Mouse (Mus musculus): Measurements from ENCODE around the gene Tnni3.

The Tnni3 gene

DNA sequence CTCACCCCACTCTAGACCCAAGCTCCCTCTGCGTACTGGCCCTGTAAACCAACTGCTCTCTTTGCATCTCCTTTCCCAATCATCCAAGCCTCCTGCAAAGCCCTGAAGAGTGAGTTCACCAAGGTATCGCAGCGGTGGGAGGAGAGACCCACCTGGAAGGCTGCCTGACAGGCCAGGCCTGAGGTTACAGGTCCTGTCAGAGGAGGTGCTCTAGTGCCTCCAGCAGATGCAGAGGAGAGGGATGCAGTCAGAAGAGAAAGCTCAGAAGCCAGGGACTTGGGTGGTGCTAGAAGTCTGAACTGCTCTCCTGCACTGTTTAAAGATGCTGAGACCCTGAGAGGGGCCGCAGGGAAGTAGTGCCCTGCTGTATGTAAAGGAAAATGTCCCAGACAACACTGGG lies 25.0 kb downstream of the Tnni3 start:
- no peak for DNase-seq (ENCODE audit: low spot score in 2 of 2)

DNA sequence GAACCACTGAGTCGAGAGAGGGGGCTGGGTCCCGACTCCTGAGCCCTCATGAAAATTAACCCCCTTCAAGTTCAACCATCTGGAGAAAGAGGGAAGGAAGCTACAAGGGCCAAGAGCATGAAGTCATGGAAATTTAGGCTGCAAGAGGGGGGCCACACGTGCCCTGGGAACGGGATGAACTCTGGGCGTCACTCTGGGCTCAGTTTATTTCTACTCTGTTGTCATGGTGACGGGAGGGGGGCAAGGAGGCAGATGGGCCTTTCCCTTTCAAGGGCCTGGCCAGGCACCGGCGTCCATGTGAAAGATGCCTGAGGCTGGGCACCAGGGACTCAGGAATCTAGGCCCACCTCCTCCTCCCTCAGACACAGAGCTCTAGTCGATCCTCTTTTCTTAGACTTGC lies 25.8 kb downstream of the Tnni3 start:
- no peak for DNase-seq (ENCODE audit: low spot score in 2 of 2)

DNA sequence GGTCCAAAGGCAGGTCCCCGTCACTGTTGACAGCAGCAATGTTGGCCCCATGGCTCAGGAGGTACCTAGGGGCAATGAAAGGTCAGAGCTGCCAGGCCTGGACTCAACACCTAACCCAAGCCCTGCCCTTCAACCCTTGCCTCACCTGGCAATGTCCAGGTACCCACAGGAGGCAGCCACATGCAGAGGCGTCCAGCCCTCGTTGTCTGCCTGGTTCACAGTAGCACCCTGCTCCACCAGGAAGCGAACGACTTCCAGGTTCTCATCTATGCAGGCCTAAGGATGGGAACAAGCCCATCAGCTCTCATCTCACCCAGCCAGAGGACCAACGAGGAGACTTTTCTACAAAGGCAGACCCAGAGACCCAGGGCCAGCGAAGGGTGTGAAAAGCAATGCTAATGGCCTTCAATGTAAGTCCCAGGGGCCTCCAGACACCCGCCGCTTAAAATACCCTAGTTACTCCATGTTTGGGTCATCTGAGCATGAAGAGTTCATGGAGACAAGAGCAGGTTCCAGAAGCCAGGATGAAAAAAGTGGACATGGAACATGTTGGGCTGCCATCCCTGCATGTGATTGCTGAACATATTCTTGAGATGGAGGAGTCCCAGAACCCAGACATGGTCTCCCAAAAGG lies 26.6 kb downstream of the Tnni3 start:
- DNase-seq (ENCODE audit: low spot score in 2 of 2), result no peak

DNA sequence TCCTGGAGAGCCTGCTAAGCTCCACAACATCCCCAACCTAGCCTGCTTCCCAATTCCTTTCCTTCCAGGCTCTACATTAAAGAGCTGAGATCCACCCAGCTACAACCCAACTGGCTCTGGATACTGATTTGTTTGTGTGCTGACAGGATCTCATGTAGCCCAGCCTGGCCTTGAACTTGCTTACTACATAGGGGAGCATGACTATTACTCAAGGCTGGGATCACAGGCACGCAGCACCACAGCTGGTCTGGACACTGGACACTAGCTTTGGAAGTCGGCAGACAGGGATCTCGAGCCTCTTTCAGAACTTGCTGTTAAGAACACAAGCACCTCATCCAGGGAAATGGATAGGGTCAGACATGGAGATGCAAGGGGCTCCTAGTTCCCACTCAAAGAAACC lies 27.6 kb downstream of the Tnni3 start:
- no peak for DNase-seq (ENCODE audit: low spot score in 2 of 2)

DNA sequence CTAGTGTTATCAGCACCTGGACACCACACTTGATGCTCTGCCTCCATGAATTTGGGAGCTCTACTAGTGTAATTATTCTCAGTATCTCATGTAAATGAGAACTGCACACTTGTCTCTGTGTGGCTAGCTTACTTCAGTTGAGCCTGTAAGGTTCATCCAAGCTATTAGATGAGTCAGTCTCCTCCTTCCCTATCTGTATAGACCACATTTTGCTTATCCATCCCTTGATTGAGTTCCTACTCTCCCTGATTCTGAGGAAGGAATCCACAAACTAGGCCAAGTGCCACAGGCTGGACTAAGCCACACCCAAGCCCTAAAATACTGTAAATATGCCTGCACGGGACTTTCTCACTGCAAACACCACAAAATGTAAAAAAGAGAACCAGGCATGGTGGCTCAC lies 30.0 kb downstream of the Tnni3 start:
- no peak for DNase-seq (ENCODE audit: low spot score in 2 of 2)

DNA sequence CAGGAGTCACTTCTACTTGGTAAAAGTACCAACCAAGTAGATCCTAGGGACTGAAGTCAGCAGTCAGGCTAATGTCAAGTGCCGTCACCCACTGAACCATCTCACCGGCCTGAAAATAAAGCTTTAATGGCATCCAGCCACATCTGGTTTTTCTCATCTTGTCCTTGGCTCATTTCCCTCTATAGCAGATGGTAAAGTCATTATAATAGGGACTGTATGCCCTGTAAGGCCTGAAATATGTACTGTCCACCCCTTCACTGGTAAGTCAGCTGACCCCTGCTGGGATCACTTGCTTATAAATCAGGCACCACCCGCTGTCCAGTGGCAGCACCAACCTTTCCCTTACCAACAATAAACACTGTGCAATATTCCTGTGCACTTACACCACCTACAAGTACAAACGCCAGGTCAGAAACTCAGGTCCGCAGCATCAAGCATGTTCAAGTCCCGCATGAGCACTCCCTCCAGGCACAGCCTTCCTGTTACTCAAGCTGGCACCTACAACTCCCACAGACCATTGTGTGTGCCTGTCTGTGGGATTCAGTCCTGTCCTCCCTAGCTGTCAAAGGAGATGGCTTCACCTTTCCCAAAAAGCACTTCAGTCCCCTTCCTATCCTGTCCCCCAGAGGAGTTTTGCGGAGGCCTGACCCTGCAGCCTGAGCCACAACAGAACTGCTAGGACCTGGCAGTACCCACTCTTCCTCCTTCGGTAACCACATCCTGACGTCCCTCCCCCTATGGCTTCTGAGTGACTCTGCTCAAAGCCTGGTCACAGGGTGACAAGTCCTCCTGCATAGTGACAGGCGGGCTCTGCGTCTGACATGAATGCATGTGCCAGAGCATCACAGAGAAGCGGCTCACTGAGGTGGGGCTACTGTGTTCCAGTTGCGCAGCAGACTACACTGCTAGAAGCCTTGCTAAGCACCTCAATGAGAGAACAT lies 31.5 kb downstream of the Tnni3 start:
- peak; percentile 60 to 79 for DNase-seq (ENCODE audit: low spot score in 2 of 2)

DNA sequence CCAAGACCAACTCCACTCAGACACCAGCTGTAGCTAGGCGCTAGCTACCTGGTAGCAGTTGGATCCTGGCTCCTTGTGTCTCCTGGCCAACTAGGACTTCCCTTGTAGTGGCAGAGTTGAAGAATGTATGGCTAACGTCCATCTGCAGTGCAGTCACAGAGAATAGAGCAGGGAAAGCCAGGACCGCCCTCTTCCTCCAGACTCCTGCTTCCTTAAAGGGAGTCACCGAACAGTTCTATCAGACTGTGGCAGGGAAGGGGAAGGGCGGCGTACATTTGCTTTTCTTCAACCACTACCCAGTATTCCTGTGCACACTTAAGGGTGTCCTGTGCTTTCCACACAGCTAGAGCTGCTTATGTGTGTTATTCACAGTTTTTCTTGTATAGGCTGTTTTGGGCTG lies 32.7 kb downstream of the Tnni3 start:
- DNase-seq (ENCODE audit: low spot score in 2 of 2), result no peak

DNA sequence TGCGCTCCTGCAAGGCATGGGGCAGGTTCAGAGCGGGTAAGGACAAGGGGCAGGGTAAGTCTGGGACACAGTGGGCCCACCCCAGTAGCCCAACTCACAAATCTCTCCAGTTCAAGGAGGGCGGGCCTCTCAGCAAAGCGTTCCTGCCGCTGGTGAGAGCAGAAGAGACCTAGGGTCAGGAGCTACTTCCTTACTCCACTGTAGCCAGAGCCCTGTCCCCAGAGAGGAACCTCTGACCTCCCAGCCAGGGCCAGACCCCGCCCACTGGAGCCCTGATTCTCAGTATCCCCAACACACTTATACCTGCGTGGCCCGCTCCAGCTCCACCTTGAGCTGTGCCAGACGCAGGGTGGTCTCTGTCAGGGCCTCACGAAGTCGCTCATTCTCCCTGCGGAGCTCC lies 41.7 kb downstream of the Tnni3 start:
- DNase-seq (ENCODE audit: low spot score in 2 of 2), result no peak

DNA sequence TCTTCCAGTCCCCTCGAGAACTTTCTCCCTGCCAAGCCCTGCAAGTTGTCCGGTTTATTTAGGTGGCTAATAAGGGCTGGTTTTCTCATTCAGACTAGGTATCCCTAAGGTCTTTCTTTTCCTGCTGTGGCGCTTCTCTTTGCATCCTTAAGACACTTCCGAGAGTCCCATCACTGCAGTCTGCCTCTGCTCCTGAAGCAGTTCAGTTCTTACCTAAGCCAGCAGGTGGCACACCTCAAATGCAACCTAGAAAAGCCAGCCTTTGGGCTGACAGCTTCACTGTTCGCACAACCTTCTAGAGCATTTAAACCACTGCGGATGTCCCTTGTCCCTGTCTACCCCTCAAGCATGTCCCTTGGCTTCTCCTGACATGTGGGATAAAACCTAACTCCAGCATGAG lies 44.4 kb downstream of the Tnni3 start:
- DNase-seq (ENCODE audit: low spot score in 2 of 2), result peak in 1 of 2 experiments; percentile 41

DNA sequence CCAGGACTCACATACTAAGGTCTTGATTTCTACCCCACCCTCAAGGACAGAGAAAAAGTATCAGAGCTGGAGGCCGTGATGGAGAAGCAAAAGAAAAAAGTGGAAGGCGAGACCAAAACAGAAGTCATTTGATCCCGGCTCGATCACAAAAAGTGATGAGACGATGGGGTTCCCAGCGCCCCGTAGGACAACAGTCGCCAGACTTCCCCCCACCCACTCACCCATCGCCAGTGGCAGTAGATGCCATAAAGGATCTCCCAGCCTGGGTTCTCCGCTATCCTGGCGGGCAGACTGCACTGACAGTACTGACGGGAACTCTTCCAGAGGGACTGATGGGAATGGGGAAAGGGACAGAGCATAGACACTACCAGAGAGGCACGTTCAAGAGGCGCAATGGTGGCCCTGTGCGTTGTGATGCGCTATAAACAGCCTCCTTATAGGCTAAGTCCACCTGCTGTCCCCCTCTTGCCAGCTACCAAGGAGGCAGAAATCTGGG lies 45.2 kb downstream of the Tnni3 start:
- DNase-seq (ENCODE audit: low spot score in 2 of 2), result no peak

DNA sequence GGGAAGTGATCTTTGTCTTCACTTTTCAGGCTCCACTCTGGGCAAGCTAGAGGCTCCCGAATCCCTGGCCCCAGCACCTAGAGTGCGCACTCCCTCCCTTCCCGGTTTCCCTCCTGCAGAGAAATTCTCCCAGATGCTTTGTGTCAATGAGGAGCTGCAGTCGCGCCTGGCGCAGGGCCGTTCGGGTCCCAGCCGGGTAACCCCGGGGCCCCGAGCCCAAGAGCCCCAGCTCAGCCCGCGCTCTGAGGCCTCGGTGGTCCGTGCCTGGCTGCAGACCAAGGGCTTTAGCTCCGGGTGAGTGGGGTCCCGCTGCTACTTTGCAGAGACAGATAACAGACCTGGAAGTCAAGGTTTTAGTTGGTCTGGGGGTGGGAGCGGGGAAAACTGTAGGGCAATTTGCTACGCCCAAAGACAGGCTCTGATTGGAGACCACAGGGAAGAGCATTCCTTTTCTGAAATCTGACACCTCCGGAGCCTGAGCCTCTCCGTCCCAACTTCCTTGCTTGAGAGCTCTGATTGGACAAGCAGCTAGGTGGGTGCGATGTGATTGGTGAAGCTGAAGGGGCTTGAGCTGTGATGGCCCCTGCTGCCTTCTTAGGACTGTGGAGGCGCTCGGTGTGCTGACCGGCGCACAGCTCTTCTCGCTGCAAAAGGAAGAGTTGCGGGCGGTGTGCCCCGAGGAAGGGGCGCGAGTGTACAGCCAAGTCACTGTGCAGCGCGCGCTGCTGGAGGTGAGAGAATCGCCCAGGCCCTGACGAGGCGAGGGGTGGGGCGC lies 45.8 kb downstream of the Tnni3 start:
- peak in 1 of 2 experiments; percentile 12 for DNase-seq (ENCODE audit: low spot score in 2 of 2)

DNA sequence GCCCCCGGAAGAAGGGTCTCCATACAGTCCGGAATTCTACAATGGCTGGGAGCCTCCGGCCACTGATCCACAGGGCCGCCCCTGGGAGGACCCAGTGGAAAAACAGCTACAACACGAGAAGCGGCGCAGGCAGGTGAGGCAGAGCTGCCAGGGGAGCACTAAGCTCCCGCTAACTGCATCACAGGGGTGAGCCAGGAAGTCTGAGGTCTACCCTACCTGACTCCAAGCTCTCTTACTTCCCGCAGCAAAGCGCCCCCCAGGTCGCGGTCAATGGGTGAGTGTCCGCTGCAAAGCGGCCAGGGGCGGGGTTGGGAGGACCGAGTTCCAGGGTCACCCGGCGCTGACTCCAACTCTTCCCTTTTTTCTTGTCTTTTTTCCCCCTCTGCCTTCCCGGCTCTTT lies 50.1 kb downstream of the Tnni3 start:
- DNase-seq (ENCODE audit: low spot score in 2 of 2), result no peak

DNA sequence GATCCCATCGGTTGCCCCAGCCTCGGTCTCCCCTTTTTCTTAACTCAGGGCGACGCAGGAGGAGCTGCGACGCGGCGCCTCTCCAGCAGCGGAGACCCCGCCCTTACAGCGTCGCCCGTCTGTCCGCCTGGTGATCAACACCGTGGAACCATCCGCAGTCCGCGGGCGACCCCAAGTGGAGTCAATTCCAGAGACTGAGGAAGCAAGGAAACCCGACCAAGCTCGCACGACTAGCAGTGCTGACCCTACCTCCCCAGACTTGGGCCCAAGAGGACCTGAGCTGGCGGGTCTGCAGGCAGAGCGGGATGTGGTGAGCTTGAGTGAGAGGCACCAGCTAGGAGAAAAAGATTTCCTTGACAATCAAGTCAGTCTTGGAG lies 52.9 kb downstream of the Tnni3 start:
- DNase-seq (ENCODE audit: low spot score in 2 of 2), result peak; percentile 12 to 14

DNA sequence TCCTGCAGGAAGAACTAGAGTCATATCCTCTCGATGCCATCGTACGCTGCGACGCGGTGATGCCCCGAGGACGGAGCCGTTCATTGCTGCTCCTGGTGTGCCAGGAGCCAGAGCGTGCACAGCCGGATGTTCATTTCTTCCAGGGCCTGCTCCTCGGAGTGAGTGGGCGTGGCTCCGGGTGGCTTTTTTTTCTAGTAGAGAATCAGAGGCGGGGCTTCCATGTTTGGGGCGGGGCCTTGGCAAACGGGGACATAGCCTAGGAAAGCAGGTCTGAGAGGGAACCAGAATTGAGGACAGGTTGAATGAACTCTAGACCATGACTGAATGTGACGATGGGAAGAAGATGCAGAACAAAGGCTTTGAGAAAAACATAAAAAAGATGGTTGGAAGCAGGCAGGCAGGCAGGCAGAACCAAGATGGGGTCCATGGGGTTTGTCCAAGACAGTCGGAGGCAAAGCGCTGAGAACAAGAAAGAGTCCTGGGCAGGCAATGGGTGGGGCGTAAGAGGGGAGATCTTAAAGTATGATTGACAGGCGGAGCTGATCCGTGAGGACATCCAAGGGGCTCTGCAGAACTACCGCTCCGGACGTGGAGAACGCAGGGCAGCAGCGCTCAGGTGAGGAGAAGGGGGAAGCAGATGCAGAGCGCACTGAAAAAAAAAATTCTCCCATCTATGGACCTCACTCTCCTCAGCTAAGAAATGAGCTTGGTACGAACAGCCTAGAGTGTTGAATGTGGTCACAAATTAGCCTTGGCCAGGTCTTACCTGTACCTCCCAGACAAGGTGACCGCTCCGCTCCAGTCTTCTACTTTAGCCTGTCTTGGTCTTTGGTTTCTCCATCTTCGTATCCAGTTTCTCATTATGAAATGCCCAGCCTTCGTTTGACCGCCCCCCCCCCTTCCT lies 53.5 kb downstream of the Tnni3 start:
- DNase-seq (ENCODE audit: low spot score in 2 of 2), result no peak
